In the genomic region with DNA sequence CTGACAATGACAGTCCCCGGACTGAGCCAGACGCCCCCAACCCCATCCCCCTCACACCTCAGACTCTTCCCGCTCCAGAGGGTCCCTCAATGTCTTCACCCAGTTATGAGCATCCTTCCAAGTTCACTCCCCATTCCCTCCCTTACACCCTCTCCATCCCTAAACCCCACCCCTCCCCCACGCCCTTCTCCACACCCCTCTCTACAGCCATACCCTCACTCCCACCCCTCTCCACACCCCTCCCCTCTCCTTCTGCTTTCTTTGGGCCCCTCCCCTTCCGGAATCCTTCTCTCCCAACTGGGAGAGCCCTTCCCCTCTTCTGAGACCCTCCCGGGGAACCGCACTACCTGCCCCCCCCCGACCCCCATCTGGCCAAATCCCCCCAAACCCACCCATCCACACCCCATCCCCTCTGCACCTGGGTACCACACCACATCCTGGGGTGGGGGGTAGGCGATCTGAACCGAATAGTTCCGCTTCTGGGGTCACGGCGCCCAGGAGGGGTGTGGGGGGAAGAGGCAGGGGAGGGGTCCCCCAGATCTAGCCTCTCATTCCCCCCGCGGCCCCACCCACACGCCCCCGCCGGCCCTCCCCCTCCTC, we compare ENCODE assay signal across 11 mouse cellular contexts. TPM values are rescaled to one million over a fixed set of nuclear protein-coding genes. Genes with fewer than 3 reads are reported as not detected.
DNase-seq lines count a peak whose midpoint lies in the region; ATAC-seq lines count a peak whose summit lies in the region.
"Had no signal": no experiment of that assay in that cellular context is flagged by ENCODE, and none has a peak within 500 bp of the region (broad histone marks: within the 10 kb centered on the region; RNA-seq: fewer than 3 reads in every experiment).

No protein-coding gene starts in this region.

- no peaks in the 10 kb centered on the region for H3K36me3 ChIP-seq in embryonic facial prominence, embryonic 10.5 days (replicated peaks)
- 0 out of 2 replicates have a peak, but pooled peaks cover 7% of the 10 kb centered on the region for H3K36me3 ChIP-seq in hindbrain, embryonic 12.5 days
- peaks cover 11% of the 10 kb centered on the region; the same call in 1 of the 2 replicates for H3K36me3 ChIP-seq in midbrain, embryonic 15.5 days (replicated peaks)
- H3K36me3 ChIP-seq: heart, embryonic 15.5 days; lung, embryonic 15.5 days had no signal

- peaks cover 28% of the 10 kb centered on the region for H3K4me1 ChIP-seq in embryonic facial prominence, embryonic 10.5 days
- H3K4me1 ChIP-seq in hindbrain, embryonic 12.5 days, result peaks cover 36% of the 10 kb centered on the region
- H3K4me1 ChIP-seq in midbrain, embryonic 15.5 days, result peaks cover 55% of the 10 kb centered on the region
- H3K4me1 ChIP-seq: lung, embryonic 15.5 days had no signal

- H3K4me2 ChIP-seq in hindbrain, embryonic 12.5 days (replicated peaks), result peak overlapping the region; percentile 74
- peak overlapping the region; percentile 77 for H3K4me2 ChIP-seq in midbrain, embryonic 15.5 days
- H3K4me2 ChIP-seq: heart, embryonic 15.5 days; lung, embryonic 15.5 days had no signal

- H3K9me3 ChIP-seq in embryonic facial prominence, embryonic 10.5 days, result no peaks in the 10 kb centered on the region
- H3K9me3 ChIP-seq in hindbrain, embryonic 12.5 days (replicated peaks), result no peaks in the 10 kb centered on the region
- no peaks in the 10 kb centered on the region for H3K9me3 ChIP-seq in midbrain, embryonic 15.5 days
- H3K9me3 ChIP-seq: heart, embryonic 15.5 days; lung, embryonic 15.5 days had no signal

- H3K4me3 ChIP-seq in embryonic facial prominence, embryonic 10.5 days, result peak overlapping the region; percentile 47
- peak overlapping the region; percentile 37 for H3K4me3 ChIP-seq in hindbrain, embryonic 12.5 days
- H3K4me3 ChIP-seq in midbrain, embryonic 15.5 days, result peak overlapping the region; percentile 45
- H3K4me3 ChIP-seq: heart, embryonic 15.5 days; lung, embryonic 15.5 days; myocyte had no signal

- peak overlapping the region; percentile 40; the same call in 1 of the 2 replicates for H3K27ac ChIP-seq in embryonic facial prominence, embryonic 10.5 days (replicated peaks)
- H3K27ac ChIP-seq in hindbrain, embryonic 12.5 days, result peak overlapping the region; percentile 86
- H3K27ac ChIP-seq in midbrain, embryonic 15.5 days, result peak overlapping the region; percentile 92
- H3K27ac ChIP-seq: heart, embryonic 15.5 days; lung, embryonic 15.5 days had no signal

- peaks cover 99% of the 10 kb centered on the region for H3K27me3 ChIP-seq in embryonic facial prominence, embryonic 10.5 days (replicated peaks; ENCODE audit: low read depth, poor library complexity, severe bottlenecking)
- peaks cover 61% of the 10 kb centered on the region for H3K27me3 ChIP-seq in hindbrain, embryonic 12.5 days
- no peaks in the 10 kb centered on the region for H3K27me3 ChIP-seq in midbrain, embryonic 15.5 days (replicated peaks)

- peak; percentile 62 for DNase-seq in R1 (ENCODE audit: low read depth, low spot score)
- no peak for DNase-seq in embryonic facial prominence, embryonic 10.5 days (ENCODE audit: low spot score)
- no peak for DNase-seq in lung, adult 18-20 months
- DNase-seq in B cell, adult 2 months, result no peak
- DNase-seq: kidney, adult 8-10 months had no signal

- WGBS in embryonic facial prominence, embryonic 10.5 days, result 5% methylated on average over 18 of the region's 18 CpGs
- WGBS in hindbrain, embryonic 12.5 days, result 4% methylated on average over 18 of the region's 18 CpGs
- 2% methylated on average over 18 of the region's 18 CpGs for WGBS in midbrain, embryonic 15.5 days

- H3K9ac ChIP-seq in hindbrain, embryonic 12.5 days, result peak overlapping the region; percentile 66
- peak overlapping the region; percentile 66 for H3K9ac ChIP-seq in midbrain, embryonic 15.5 days
- H3K9ac ChIP-seq: heart, embryonic 15.5 days; lung, embryonic 15.5 days had no signal

- peak; percentile 56 for ATAC-seq in hindbrain, embryonic 12.5 days (ENCODE audit: low FRiP score)
- peak; percentile 41 for ATAC-seq in midbrain, embryonic 15.5 days (replicated peaks)
- no peak for ATAC-seq in frontal cortex, adult (ENCODE audit: low TSS enrichment)

RNA-seq across cellular contexts. Expression of a gene that starts 10.0 kb away (rescaled TPM):
- 1.2 and 2.3 TPM in 2 replicates for polyA plus RNA-seq in embryonic facial prominence, embryonic 10.5 days (2016; fragmentation: Nextera tagmentation; extraction: Ambion mirVana)
- 37.1 and 41.3 TPM in 2 replicates for polyA plus RNA-seq in hindbrain, embryonic 12.5 days (2016; fragmentation: Nextera tagmentation; extraction: Ambion mirVana)
- 106 and 109 TPM in 2 replicates for polyA plus RNA-seq in midbrain, embryonic 15.5 days (2015; fragmentation: Nextera tagmentation; extraction: Ambion mirVana)

RNA-seq across cellular contexts. Expression of a gene that starts 17.1 kb away (rescaled TPM):
- 12.5 and 20.2 TPM in 2 replicates for polyA plus RNA-seq in embryonic facial prominence, embryonic 10.5 days (2016; fragmentation: Nextera tagmentation; extraction: Ambion mirVana)
- 30.9 and 31.5 TPM in 2 replicates for polyA plus RNA-seq in hindbrain, embryonic 12.5 days (2016; fragmentation: Nextera tagmentation; extraction: Ambion mirVana)
- 18.1 and 22.8 TPM in 2 replicates for polyA plus RNA-seq in midbrain, embryonic 15.5 days (2015; fragmentation: Nextera tagmentation; extraction: Ambion mirVana)

RNA-seq across cellular contexts. Expression of a gene that starts 23.7 kb away (rescaled TPM):
- polyA plus RNA-seq in embryonic facial prominence, embryonic 10.5 days (2016; fragmentation: Nextera tagmentation; extraction: Ambion mirVana), result 85.2 and 94.3 TPM in 2 replicates
- polyA plus RNA-seq in hindbrain, embryonic 12.5 days (2016; fragmentation: Nextera tagmentation; extraction: Ambion mirVana), result 75.1 and 79.5 TPM in 2 replicates
- polyA plus RNA-seq in midbrain, embryonic 15.5 days (2015; fragmentation: Nextera tagmentation; extraction: Ambion mirVana), result 69.7 and 73.8 TPM in 2 replicates

RNA-seq across cellular contexts. Expression of a gene that starts 27.4 kb away (rescaled TPM):
- polyA plus RNA-seq in embryonic facial prominence, embryonic 10.5 days (2016; fragmentation: Nextera tagmentation; extraction: Ambion mirVana), result 0.28 and 0.51 TPM in 2 replicates
- 0.52 and 0.65 TPM in 2 replicates for polyA plus RNA-seq in hindbrain, embryonic 12.5 days (2016; fragmentation: Nextera tagmentation; extraction: Ambion mirVana)
- 0.71 and 1.2 TPM in 2 replicates for polyA plus RNA-seq in midbrain, embryonic 15.5 days (2015; fragmentation: Nextera tagmentation; extraction: Ambion mirVana)
- polyA plus RNA-seq: myocyte had no signal

RNA-seq across cellular contexts. Expression of a gene that starts 51.5 kb away (rescaled TPM):
- 1.2 and 1.3 TPM in 2 replicates for polyA plus RNA-seq in embryonic facial prominence, embryonic 10.5 days (2016; fragmentation: Nextera tagmentation; extraction: Ambion mirVana)
- polyA plus RNA-seq in hindbrain, embryonic 12.5 days (2016; fragmentation: Nextera tagmentation; extraction: Ambion mirVana), result 0.75 and 0.82 TPM in 2 replicates
- 0.96 and 1.1 TPM in 2 replicates for polyA plus RNA-seq in midbrain, embryonic 15.5 days (2015; fragmentation: Nextera tagmentation; extraction: Ambion mirVana)
- polyA plus RNA-seq: myocyte had no signal

Comparison
In these comparisons a context has a peak if more than half of its experiments do, and no peak if none do; other contexts are left out.
1. H3K27ac ChIP-seq: peak in every context shown above with its lines; median percentile 92 in midbrain, embryonic 15.5 days; 86 in hindbrain, embryonic 12.5 days; 40 in embryonic facial prominence, embryonic 10.5 days.
2. RNA of a gene that starts 10.0 kb away (polyA plus RNA-seq): 106 to 109 TPM in midbrain, embryonic 15.5 days and 37.1 to 41.3 TPM in hindbrain, embryonic 12.5 days; 1.2 to 2.3 TPM in embryonic facial prominence, embryonic 10.5 days; every median in the first group is over 10 times any median in the second.
3. Peak in every context shown above with its lines, with median percentiles within 50 percentile points of each other: H3K4me3 ChIP-seq.